Mouse (Mus musculus) adrenal gland, adult 10 weeks (tissue): Measurements from ENCODE around the gene Sp8. TPM values are rescaled to one million over a fixed set of nuclear protein-coding genes. Genes with fewer than 3 reads are reported as not detected.

Experiments used
- polyA plus RNA-seq: library from polyadenylated mRNA; stranded (reverse); fragments of 350-450 nt; fragmentation: Illumina TruSeq; extraction: RNeasy Lipid Tissue Mini Kit (QIAGEN cat#74804); gene quantifications from one replicate; pipeline ENCODE4 v1.2.3, GENCODE M21; 2014; ENCODE audit warnings: low read depth, low replicate concordance

Gene Sp8
- not detected for polyA plus RNA-seq

DNA sequence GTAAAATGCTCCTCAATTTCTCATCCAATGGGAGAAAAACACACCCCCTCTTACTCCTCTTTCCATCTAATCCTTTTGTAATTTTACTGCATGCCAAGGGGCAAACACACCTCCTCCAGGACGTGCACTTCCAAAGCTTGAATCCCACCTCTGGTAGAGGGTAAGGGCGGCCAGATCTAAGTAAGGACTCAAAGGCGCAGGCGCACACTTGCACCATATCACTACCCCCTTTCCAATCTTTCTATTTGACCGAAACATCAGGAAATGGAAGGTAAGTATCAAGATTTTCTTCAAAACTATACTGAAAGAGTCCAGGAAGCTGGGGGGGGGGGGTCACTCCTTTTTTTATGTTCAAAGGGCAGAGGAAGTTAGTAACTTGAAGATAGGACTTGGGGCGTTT lies at the start of gene Sp8:
TSS of gene Sp8 (plus strand) at position 109 of the 400 bp plus-strand sequence.

Other genes starting within 250 kb of the Sp8 start
- gene Abcb5, start 120.1 kb downstream of the Sp8 start, polyA plus RNA-seq, result not detected